Mouse (Mus musculus): ENCODE data around the gene Pin4.
"Not testable (repeated sequence)": the region's sequence is repeated elsewhere in the genome, so short reads cannot be mapped to it uniquely, and the experiment has no call there.

The Pin4 gene

GRCm38 (mm10) chrX:102119042-102119864 lies at the start of gene Pin4:
TSS of gene Pin4 (plus strand) at chrX:102119447.
- DNase-seq (ENCODE audit: low spot score in 2 of 2), result peak; percentile 74 to 76

DNA sequence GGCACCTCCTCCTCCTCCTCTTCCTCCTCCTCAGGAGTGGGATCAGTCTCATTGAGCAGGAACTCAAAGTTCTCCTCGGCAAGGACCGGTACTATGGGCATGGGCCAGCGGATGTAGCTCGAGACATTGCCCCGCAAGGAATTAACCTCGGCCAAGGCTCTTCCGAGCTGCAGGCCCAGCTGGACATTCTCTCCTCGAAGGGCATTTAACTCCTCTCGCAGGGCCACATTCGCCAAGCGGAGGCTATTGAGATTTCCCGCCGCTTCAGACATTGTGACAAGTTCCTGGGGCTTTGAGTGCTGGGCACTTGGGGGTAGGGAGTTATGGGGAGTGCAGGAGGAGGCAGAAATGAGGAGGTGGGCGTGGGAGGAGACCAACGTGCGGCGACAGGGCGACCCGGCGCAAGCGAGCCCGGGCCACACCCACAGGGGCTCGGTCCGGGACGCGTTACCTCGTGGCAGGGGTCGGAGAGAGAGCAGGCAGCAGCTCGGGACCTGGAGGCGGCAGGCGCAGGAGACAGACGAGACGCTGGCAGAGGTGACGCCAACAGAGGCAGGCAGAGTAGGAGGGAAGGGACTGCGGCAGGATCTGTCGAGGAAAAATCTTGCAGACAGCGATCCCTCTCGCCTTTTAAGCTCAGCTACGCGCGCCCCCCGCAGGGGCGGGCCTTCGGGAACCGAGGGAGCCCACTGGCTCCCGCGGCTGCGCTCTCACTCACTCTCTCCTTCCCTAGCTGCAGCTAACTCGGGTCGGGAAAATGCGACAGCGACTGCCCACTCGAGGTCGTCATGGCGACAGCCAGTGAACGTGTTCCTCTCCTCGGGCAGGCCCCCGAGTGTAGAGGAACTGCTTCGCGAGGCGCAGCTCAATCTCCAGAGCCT lies 48.4 kb upstream of the Pin4 start, which contains the start of gene Rtl5:
Gene Rtl5, minus strand, starts transcription at position 714 of the 881 bp plus-strand sequence.
- peak; percentile 38 to 63 for DNase-seq (ENCODE audit: low spot score in 2 of 2)

DNA sequence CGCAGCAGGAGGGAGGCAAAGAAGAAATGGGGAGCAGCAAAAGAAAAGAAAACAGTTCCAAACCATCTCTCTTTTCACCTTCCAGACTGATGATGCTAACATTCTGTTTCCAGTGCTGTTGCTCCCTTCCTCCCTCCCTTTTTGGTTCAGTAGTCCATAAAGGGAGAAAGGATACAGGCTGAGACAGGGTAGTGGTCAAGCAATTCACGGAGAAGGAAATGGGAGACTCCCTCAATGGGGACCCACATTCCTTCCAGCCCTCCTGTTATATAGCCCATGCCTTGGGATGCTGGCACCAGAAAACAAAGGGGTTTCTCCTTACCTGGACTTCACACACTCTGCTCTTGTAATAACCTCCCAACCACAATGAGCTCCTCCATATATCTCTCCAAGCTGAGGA lies 47.7 kb upstream of the Pin4 start:
- no peak for DNase-seq (ENCODE audit: low spot score in 2 of 2)

- DNase-seq (ENCODE audit: low spot score in 2 of 2), result no peak
Observed at GRCm38 (mm10) chrX:102073605-102074325, 45.5 kb upstream of the Pin4 start.

- DNase-seq (ENCODE audit: low spot score in 2 of 2), result no peak
Observed at GRCm38 (mm10) chrX:102074435-102074834, 44.8 kb upstream of the Pin4 start.

DNA sequence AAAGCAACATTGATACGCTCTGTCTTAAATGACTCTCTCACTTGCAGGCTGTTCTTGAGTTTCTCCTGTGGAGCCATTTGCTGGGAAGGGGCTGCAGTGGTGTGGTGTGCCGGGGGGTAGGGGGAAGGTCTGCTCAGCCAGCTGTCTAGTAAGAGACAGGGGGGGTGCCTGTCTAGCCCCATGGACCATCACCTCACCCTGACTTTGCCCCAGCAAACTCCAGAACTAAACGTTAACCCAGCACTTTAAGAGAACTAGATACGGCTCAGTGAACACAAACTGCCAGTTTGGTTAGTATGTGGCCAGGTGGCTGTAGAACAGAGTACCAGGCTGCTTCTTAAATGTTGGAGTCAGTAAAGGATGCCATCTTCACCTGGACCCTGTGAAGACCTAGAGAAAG lies 44.1 kb upstream of the Pin4 start:
- no peak for DNase-seq (ENCODE audit: low spot score in 2 of 2)

DNA sequence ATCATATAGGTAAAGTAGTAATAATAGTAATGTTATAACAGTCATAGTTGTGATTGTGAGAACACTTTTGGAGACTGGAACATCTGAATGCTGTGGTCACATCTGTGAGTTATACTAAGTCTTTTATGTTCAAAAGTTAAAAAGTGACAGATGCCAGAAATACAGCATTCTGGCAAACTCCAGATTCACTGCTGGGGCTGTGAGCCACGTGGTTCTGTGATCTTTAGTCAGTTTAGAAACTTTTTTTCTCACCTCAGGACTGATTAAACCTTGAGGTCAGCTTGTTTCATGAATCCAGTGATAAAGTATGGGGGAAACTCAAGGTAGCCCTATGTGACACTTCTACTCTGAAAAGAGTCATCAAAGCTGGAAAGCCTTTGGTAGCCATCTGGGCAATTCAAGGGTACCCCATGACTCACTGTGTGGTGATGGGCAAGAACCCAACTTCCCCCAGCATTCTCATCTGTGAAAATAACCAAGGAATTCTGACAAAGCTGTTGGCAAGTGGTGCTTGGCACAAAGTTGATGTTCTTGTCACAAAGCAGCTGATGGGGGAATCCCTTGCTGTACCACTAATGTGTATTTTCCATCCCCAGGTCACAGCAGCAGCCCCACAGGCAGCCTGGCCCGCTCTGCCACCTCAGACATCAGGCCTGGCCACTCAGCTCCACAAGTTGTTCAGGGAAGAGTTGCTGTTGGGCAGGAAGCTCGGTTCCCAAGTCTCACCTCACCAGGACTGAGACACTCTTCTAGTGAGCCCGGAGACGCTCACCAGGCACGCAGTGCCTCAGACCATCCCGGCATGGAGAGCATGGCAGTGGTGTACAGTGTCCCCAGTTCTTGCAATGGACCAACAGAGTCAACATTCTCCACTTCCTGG lies 42.1 kb upstream of the Pin4 start:
- no peak for DNase-seq (ENCODE audit: low spot score in 2 of 2)

DNA sequence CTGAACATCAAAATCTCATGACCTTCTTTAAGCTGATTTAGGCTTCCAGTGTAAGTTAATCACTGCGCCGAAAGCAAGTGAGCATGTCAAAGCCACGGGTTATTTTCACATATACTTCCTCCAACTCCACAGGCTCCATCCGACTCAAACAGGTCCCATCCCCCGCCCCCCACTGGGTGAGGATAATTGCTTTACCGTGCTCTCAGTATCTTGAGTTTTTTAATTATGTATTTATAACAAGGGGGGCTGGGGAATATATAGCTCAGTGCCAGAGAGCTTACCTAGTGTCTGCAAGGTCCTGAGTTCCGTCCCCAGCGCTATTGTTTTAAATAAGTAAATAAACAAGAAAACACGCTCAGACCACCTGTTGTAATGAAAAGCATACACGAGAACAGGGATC lies 38.2 kb upstream of the Pin4 start:
- no peak for DNase-seq (ENCODE audit: low spot score in 2 of 2)

GRCm38 (mm10) chrX:102081573-102082279 lies 37.5 kb upstream of the Pin4 start:
- DNase-seq (ENCODE audit: low spot score in 2 of 2), result no peak

DNA sequence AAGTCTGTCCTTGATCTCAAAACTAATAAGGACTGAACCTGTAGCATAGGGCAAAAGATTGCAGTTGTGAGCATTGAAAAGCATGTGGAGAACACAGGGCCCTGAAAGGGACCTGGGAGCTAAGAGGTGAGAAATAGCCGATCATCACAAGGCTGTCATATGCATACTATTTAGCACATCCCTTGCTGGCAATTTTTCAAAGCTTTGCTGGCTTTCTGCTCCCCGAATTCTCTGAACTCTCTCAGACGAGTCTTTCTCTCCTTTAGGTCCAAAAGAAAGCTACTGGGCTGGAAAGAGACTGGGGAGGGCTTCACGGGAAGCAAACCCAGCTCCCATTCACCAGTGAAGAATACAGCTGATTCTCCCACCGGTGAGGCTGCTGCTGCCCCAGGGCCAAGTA lies 36.9 kb upstream of the Pin4 start:
- DNase-seq (ENCODE audit: low spot score in 2 of 2), result no peak

DNA sequence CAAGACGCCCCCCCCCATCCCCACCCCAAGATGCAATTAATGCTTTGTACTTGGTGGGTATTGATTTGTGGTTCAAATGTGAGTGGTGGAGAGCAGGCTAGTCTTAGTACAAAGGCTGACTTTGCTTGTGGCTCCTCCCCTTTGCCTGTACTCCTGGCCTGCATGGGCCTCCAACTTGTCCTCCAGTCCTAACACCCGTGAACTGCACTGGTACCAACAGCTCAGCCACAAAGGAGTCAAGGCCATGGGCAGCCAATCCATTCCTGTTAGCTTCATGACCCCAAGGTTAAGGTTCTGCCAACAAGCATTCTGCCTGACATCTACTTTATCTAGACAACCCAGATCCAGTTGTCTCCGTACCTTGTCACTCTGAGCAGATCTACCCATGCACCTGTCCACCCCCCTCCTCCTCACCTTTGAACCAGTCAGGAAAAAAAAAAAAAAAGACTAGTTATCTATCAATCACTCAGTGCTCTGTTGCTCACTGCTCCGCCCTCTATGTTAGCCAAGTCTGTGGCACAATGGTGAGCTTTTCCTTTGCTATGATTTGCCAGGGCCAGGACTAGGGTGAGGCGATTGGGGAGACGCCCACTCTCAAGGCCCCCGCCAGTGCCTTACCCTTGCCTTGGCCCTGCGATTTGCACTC lies 33.3 kb upstream of the Pin4 start:
- DNase-seq (ENCODE audit: low spot score in 2 of 2), result no peak

DNA sequence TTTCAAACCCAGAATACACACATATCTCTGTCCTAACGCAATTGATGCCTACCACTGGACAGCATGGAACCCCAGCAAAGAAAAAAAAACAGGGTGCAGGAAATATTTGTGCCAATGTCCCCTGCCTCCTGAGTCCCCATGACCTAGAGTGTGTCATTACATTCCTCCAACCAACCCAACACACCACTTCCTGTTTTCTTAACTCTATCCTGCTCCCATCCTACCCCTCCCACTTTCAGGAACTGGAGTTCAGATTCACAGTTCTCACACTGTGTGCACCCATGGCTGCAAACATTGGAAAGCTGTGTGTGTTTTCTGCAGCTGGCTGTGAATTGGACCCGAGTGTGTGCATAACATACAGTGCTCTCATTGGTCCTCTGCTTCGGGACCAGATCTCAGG lies 28.6 kb upstream of the Pin4 start:
- DNase-seq (ENCODE audit: low spot score in 2 of 2), result no peak

DNA sequence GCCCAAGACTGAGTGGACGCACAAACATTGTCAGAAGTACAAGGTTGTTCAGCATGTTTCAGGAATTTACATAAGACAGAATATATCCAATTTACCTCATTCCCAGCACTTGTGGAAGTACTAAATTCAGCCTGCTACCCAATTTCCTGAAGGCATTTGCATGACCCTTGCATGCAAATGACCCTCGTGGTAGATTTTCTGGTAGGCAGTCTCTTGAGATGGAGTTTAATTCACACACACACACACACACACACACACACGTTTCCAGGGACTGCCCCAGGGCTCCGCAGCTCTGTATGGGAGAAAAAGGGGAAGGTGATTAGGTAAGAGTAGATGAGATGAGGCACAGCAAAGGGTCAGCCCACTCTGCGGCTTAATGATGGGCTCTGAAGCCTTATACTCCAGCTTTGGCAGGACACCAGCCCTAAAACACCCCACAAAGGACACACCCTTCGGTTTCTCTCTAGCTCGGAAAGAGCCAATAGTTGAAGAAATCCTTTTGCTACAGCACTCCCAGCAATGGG lies 24.8 kb upstream of the Pin4 start:
- no peak for DNase-seq (ENCODE audit: low spot score in 2 of 2)

DNA sequence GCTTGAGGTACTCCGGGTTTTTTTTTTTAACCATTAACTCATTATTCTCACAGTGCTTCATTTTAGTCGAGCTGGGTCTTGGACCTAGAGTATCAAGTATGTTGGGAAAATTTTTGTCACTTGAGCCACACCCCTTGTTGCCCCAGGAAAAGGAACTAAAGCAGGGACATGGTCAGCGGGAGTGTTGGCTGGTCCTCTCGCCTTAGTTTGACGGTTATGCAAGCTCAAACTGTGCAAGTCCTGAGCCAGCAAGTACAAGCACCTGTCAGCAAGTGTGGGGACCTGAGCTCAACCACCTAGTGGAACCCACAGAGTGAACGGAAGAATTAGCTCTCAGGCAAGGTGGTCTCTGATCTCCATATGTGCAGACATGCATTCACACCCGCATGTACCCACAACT lies 17.4 kb upstream of the Pin4 start:
- no peak for DNase-seq (ENCODE audit: low spot score in 2 of 2)

- not testable (repeated sequence) for DNase-seq (ENCODE audit: low spot score in 2 of 2)
Observed at GRCm38 (mm10) chrX:102103830-102104229, 15.4 kb upstream of the Pin4 start.

DNA sequence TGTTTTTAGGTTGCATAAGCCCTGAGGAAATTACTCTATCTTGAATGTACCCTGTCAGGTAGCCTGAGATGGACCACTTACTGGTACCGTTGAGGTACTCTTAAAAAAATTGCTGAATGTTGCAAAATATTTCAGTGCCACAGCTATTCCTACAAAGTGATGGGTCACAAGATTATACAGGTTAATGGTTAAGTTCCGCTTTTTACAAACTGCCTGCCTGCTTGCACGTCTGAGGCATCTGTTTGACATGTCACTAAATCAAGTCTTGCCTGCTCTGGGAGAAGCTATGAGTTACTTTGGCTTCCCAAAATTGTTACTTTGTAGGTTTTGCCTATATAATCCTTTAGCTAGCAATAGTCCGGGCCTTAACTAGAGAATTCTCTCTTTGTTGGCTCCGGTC lies 9.9 kb upstream of the Pin4 start:
- not testable (repeated sequence) for DNase-seq (ENCODE audit: low spot score in 2 of 2)

DNA sequence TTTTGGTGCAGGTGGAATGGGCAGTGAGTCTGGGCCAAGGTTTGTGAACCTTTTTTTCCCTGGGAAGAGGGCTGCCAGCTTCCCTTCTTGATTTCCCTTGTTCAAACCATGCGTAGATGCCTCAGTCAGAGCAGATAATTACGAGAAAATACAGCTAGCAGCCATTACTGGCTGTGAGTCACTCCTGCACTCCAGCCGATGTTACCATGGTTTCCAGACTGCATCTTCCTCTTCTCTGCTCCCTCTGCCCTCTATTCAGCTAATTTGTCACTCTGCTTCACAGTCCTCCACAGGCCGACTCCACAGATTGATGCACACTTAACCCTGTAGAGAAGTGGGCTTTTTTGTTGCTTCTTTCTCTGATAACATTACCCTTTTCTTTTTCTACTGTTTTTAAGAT lies 3.6 kb upstream of the Pin4 start:
- DNase-seq (ENCODE audit: low spot score in 2 of 2), result peak in 1 of 2 experiments; percentile 8

GRCm38 (mm10) chrX:102121321-102121720 lies 2.1 kb downstream of the Pin4 start:
- no peak for DNase-seq (ENCODE audit: low spot score in 2 of 2)

- no peak for DNase-seq (ENCODE audit: low spot score in 2 of 2)
Observed at GRCm38 (mm10) chrX:102141157-102141556, 21.9 kb downstream of the Pin4 start.

Measured in frontal cortex, postnatal 25 days (tissue).